Mouse (Mus musculus) liver, embryonic 11.5 days (tissue): ENCODE data around the gene Gm10643. TPM values are rescaled to one million over a fixed set of nuclear protein-coding genes. Genes with fewer than 3 reads are reported as not detected.

Experiments
- ATAC-seq: fragments of 200-750 bp; cut with Nextera tagmentation; replicated peaks from 2 replicates; pipeline ENCODE4 v1.8.0; 2017; ENCODE audit warnings: moderate number of reproducible peaks, mild to moderate bottlenecking, moderate TSS enrichment, moderate library complexity; ENCODE audit not compliant: low FRiP score
- DNase-seq: peaks from one replicate; pipeline ENCODE4 v3.0.0-alpha.2; 2017; ENCODE audit warnings: low spot score
- H3K27ac ChIP-seq: fragments of 300-500 bp; sonication (generic); 2 replicates; pipeline ENCODE4 v1.5.1; 2014; ENCODE audit warnings: mild to moderate bottlenecking, low read depth, low read length, control low read depth
- H3K27me3 ChIP-seq: fragments of 300-500 bp; sonication (generic); replicated peaks from 2 replicates; pipeline ENCODE4 v1.6.1; 2014; ENCODE audit warnings: low read length, mixed read lengths; ENCODE audit not compliant: control insufficient read depth, insufficient read depth
- H3K36me3 ChIP-seq: fragments of 300-500 bp; sonication (generic); 2 replicates; pipeline ENCODE4 v1.6.1; 2014; ENCODE audit warnings: mild to moderate bottlenecking, low read length, moderate library complexity, mixed read lengths; ENCODE audit not compliant: control insufficient read depth, insufficient read depth
- H3K4me1 ChIP-seq: fragments of 300-500 bp; sonication (generic); replicated peaks from 2 replicates; pipeline ENCODE4 v1.6.1; 2014; ENCODE audit warnings: low read length, mixed read lengths; ENCODE audit not compliant: control insufficient read depth, insufficient read depth
- H3K4me2 ChIP-seq: fragments of 300-500 bp; sonication (generic); 2 replicates; pipeline ENCODE4 v1.6.1; 2014; ENCODE audit warnings: mild to moderate bottlenecking, control low read depth, moderate library complexity
- H3K4me3 ChIP-seq: fragments of 300-500 bp; sonication (generic); 2 replicates; pipeline ENCODE4 v1.5.1; 2014; ENCODE audit warnings: low read depth, low read length, control low read depth
- H3K9ac ChIP-seq: fragments of 300-500 bp; sonication (generic); 2 replicates; pipeline ENCODE4 v1.6.1; 2014; ENCODE audit warnings: low read depth, low read length, control low read depth
- H3K9me3 ChIP-seq: fragments of 300-500 bp; sonication (generic); 2 replicates; pipeline ENCODE4 v1.6.1; 2016; ENCODE audit warnings: low read length, inconsistent platforms, mixed read lengths; ENCODE audit not compliant: control insufficient read depth
- WGBS: fragments of 180-500 bp; shearing (Covaris S2); extraction: QIAGEN DNeasy Blood & Tissue Kit; methylation state at CpG from one replicate; pipeline ENCODE4 v1.1.7; 2014; 5-methylcytosine and 5-hydroxymethylcytosine counted together
- polyA plus RNA-seq: library from polyadenylated mRNA; unstranded; fragments of >200 nt; fragmentation: Nextera tagmentation; extraction: Ambion mirVana; gene quantifications from 2 replicates; pipeline ENCODE4 v1.2.1, GENCODE M21; 2014

Gene Gm10643
- 0.52 and 0.86 TPM in 2 replicates for polyA plus RNA-seq

GRCm38 (mm10) chr8:84065037-84065436 is at the start of gene Gm10643:
Gm10643 (minus strand) TSS chr8:84065137.
- Histone ChIP-seq H3K9ac (peak within 1 kb of the TSS; percentile 78), H3K36me3 (no peaks in the 10 kb centered on the region), H3K4me1 (peaks cover 34% of the 10 kb centered on the region), H3K27me3 (no peaks in the 10 kb centered on the region), H3K27ac (peak within 1 kb of the TSS; percentile 99), H3K4me2 (peak within 1 kb of the TSS; percentile 90), H3K4me3 (peak within 1 kb of the TSS; percentile 94), H3K9me3 (no peaks in the 10 kb centered on the region)
- ATAC-seq (no peak), DNase-seq (no peak)
- 88% methylated on average over 1 of the region's 1 CpGs for WGBS

- no peak overlapping the region for H3K27ac ChIP-seq
- no peak overlapping the region for H3K9ac ChIP-seq
- no peak for DNase-seq
- no peak overlapping the region for H3K4me3 ChIP-seq
- no peaks in the 10 kb centered on the region for H3K27me3 ChIP-seq
- H3K4me1 ChIP-seq, result peaks cover 12% of the 10 kb centered on the region
- peaks cover 14% of the 10 kb centered on the region; the same call in 1 of the 2 replicates for H3K36me3 ChIP-seq
- 78% methylated on average over 5 of the region's 6 CpGs for WGBS
- no peaks in the 10 kb centered on the region for H3K9me3 ChIP-seq
- ATAC-seq, result no peak
- no peak overlapping the region for H3K4me2 ChIP-seq
These were observed 41.5 kb upstream of the Gm10643 start for GRCm38 (mm10) chr8:84106216-84107040.

- peaks cover 12% of the 10 kb centered on the region for H3K4me1 ChIP-seq
- no peak overlapping the region for H3K4me3 ChIP-seq
- H3K27ac ChIP-seq, result no peak overlapping the region
- no peaks in the 10 kb centered on the region for H3K27me3 ChIP-seq
- no peak for DNase-seq
- no peak for ATAC-seq
- peak overlapping the region; percentile 74 for H3K4me2 ChIP-seq
- no peaks in the 10 kb centered on the region for H3K9me3 ChIP-seq
- H3K9ac ChIP-seq, result no peak overlapping the region
- 82% methylated on average over 2 of the region's 2 CpGs for WGBS
- H3K36me3 ChIP-seq, result peaks cover 16% of the 10 kb centered on the region; the same call in 1 of the 2 replicates
These were observed 40.7 kb upstream of the Gm10643 start for GRCm38 (mm10) chr8:84105676-84106075.

- peak; percentile 96 for ATAC-seq
- H3K27ac ChIP-seq, result peak within 1 kb of the TSS; percentile 85
- WGBS, result 9% methylated on average over 42 of the region's 42 CpGs
These were observed 40.0 kb upstream of the Gm10643 start, which contains the start of gene Dcaf15 for GRCm38 (mm10) chr8:84104697-84105609. Dcaf15 (minus strand) TSS chr8:84104768.

GRCm38 (mm10) chr8:84104221-84104620 is 39.3 kb upstream of the Gm10643 start:
- peak overlapping the region; percentile 78 for H3K4me3 ChIP-seq
- H3K27ac ChIP-seq, result peak overlapping the region; percentile 85
- WGBS, result 2% methylated on average over 29 of the region's 29 CpGs
- H3K36me3 ChIP-seq, result peaks cover 16% of the 10 kb centered on the region; the same call in 1 of the 2 replicates
- H3K4me2 ChIP-seq, result peak overlapping the region; percentile 91
- no peaks in the 10 kb centered on the region for H3K9me3 ChIP-seq
- ATAC-seq (peak; percentile 82), DNase-seq (no peak)
- peaks cover 12% of the 10 kb centered on the region for H3K4me1 ChIP-seq
- H3K27me3 ChIP-seq, result no peaks in the 10 kb centered on the region
- peak overlapping the region; percentile 80 for H3K9ac ChIP-seq

More at GRCm38 (mm10) chr8:84104697-84105609, 40.0 kb upstream of the Gm10643 start, which contains the start of gene Dcaf15:
- H3K4me1 ChIP-seq, result peaks cover 12% of the 10 kb centered on the region
- no peaks in the 10 kb centered on the region for H3K27me3 ChIP-seq
- peak within 1 kb of the TSS; percentile 80 for H3K9ac ChIP-seq
- H3K4me3 ChIP-seq, result peak within 1 kb of the TSS; percentile 78
- peak within 1 kb of the TSS; percentile 91 for H3K4me2 ChIP-seq
- peak; percentile 96 for DNase-seq
- peaks cover 16% of the 10 kb centered on the region; the same call in 1 of the 2 replicates for H3K36me3 ChIP-seq
- H3K9me3 ChIP-seq, result no peaks in the 10 kb centered on the region

GRCm38 (mm10) chr8:84103601-84104000 is 38.7 kb upstream of the Gm10643 start:
- Histone ChIP-seq H3K4me3 (peak overlapping the region; percentile 78), H3K9ac (peak overlapping the region; percentile 80), H3K4me1 (peaks cover 12% of the 10 kb centered on the region), H3K9me3 (no peaks in the 10 kb centered on the region), H3K27me3 (no peaks in the 10 kb centered on the region), H3K4me2 (peak overlapping the region; percentile 91), H3K27ac (no peak overlapping the region; the same call in 1 of the 2 replicates), H3K36me3 (peaks cover 18% of the 10 kb centered on the region)
- 49% methylated on average over 3 of the region's 3 CpGs for WGBS
- ATAC-seq (no peak), DNase-seq (no peak)

GRCm38 (mm10) chr8:84101476-84102270 is 36.7 kb upstream of the Gm10643 start:
- peaks cover 35% of the 10 kb centered on the region for H3K36me3 ChIP-seq
- 92% methylated on average over 25 of the region's 25 CpGs for WGBS

GRCm38 (mm10) chr8:84098376-84098775 is 33.4 kb upstream of the Gm10643 start:
- 89% methylated on average over 7 of the region's 7 CpGs for WGBS
- Histone ChIP-seq H3K9ac (no peak overlapping the region), H3K4me2 (no peak overlapping the region), H3K4me1 (peaks cover 6% of the 10 kb centered on the region), H3K36me3 (peaks cover 61% of the 10 kb centered on the region), H3K4me3 (no peak overlapping the region), H3K27me3 (no peaks in the 10 kb centered on the region), H3K9me3 (no peaks in the 10 kb centered on the region), H3K27ac (no peak overlapping the region)
- DNase-seq (no peak), ATAC-seq (no peak)

More at GRCm38 (mm10) chr8:84101476-84102270, 36.7 kb upstream of the Gm10643 start:
- DNase-seq, result no peak
- Histone ChIP-seq H3K4me3 (no peak overlapping the region), H3K4me2 (no peak overlapping the region), H3K27ac (no peak overlapping the region), H3K4me1 (peaks cover 12% of the 10 kb centered on the region), H3K27me3 (no peaks in the 10 kb centered on the region), H3K9ac (no peak overlapping the region), H3K9me3 (no peaks in the 10 kb centered on the region)
- ATAC-seq, result no peak
